Mouse (Mus musculus) left cerebral cortex, adult 6 months (tissue): Measurements from ENCODE around the gene Gm13696. TPM values are rescaled to one million over a fixed set of nuclear protein-coding genes. Genes with fewer than 3 reads are reported as not detected.

Experiments used
- long read RNA-seq, 2 experiments: library from polyadenylated mRNA; unstranded; transcript quantifications; one replicate each; pipeline ENCODE4 v2.0.0; 2019 to 2020
- polyA plus RNA-seq: library from polyadenylated mRNA; unstranded; fragments of <200 nt; fragmentation: Nextera tagmentation; gene quantifications from 2 replicates; pipeline ENCODE4 v1.2.3, GENCODE M21; 2021

The Gm13696 gene
- polyA plus RNA-seq, result not detected in 2 replicates
- long read RNA-seq, experiment 1, result 0 reads
- long read RNA-seq, experiment 2, result 0 reads

GRCm38 (mm10) chr2:83972823-83973222 lies at the start of gene Gm13696:
Gm13696 (plus strand) TSS chr2:83973123.

DNA sequence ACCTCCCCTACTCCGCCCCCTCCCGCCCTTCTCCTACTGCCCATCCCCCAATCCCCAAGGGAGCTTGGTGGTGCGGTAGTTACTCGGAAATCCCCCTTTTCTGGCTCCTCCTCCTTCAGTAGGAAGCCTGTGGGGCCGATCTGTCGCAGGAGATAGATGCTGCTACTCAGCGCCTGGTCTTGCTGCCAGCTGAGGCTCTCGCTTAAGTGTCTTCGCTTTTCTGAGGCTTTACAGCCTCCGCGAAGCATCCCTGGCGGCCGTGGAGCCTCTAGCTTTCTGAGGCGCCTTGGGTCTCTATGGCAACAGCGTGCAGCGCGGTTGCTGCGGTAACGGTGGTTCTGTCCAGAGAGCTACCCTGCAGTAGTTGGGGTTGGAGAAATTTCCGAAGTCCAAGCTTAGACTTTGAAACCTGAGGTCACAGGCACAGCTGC lies 32.0 kb upstream of the Gm13696 start, which contains the start of gene Zswim2:
Zswim2 (minus strand) TSS at position 298 of the 431 bp plus-strand sequence.

GRCm38 (mm10) chr2:83955393-83955792 lies 17.5 kb upstream of the Gm13696 start, which contains the start of gene Gm13698:
Gm13698 (plus strand) TSS chr2:83955693.

GRCm38 (mm10) chr2:83961203-83961602 lies 11.7 kb upstream of the Gm13696 start, which contains the start of gene Gm13693:
Gm13693 (plus strand) TSS chr2:83961503.

GRCm38 (mm10) chr2:83967013-83967412 lies 5.9 kb upstream of the Gm13696 start, which contains the start of gene Gm13695:
Gm13695 (plus strand) TSS chr2:83967313.

DNA sequence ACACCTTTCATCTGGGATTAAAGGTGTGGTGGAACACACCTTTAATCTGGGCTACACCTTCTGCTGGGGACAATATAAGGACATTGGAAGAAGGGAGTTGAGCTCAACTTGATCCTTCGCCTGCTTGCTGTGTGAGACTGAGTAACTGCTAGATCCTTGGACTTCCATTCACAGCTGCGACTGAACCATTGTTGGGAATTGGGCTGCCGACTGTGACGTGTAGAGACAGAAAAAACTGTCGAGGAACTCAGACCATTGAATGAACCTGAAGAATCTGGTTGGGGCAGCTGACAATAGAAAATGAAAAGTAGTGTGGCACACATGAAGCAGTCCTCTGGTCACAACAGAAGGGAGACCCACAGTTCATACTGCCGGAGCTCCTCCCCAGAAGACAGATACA lies 5.7 kb downstream of the Gm13696 start, which contains the start of gene Gm13694:
Gm13694 (plus strand) TSS at position 301 of the 400 bp plus-strand sequence.

DNA sequence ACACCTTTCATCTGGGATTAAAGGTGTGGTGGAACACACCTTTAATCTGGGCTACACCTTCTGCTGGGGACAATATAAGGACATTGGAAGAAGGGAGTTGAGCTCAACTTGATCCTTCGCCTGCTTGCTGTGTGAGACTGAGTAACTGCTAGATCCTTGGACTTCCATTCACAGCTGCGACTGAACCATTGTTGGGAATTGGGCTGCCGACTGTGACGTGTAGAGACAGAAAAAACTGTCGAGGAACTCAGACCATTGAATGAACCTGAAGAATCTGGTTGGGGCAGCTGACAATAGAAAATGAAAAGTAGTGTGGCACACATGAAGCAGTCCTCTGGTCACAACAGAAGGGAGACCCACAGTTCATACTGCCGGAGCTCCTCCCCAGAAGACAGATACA lies 11.5 kb downstream of the Gm13696 start, which contains the start of gene Gm13697:
Gm13697 (plus strand) TSS at position 301 of the 400 bp plus-strand sequence.

DNA sequence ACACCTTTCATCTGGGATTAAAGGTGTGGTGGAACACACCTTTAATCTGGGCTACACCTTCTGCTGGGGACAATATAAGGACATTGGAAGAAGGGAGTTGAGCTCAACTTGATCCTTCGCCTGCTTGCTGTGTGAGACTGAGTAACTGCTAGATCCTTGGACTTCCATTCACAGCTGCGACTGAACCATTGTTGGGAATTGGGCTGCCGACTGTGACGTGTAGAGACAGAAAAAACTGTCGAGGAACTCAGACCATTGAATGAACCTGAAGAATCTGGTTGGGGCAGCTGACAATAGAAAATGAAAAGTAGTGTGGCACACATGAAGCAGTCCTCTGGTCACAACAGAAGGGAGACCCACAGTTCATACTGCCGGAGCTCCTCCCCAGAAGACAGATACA lies 17.3 kb downstream of the Gm13696 start, which contains the start of gene Gm13691:
Gm13691 (plus strand) TSS at position 301 of the 400 bp plus-strand sequence.

Other genes starting within 250 kb of the Gm13696 start
- 63.5 and 87.6 TPM in 2 replicates for gene Itgav, start 248.7 kb upstream of the Gm13696 start, polyA plus RNA-seq
- 64.1 and 91.0 TPM in 2 replicates for gene Fam171b, start 160.5 kb upstream of the Gm13696 start, polyA plus RNA-seq
- not detected in 2 replicates for gene Zswim2, start 31.9 kb upstream of the Gm13696 start, polyA plus RNA-seq
- gene Gm13698, start 17.4 kb upstream of the Gm13696 start, polyA plus RNA-seq, result not detected in 2 replicates
- gene Gm13693, start 11.6 kb upstream of the Gm13696 start, polyA plus RNA-seq, result not detected in 2 replicates
- gene Gm13695, start 5.8 kb upstream of the Gm13696 start, polyA plus RNA-seq, result not detected in 2 replicates
- not detected in 2 replicates for gene Gm13694, start 5.8 kb downstream of the Gm13696 start, polyA plus RNA-seq
- not detected in 2 replicates for gene Gm13697, start 11.6 kb downstream of the Gm13696 start, polyA plus RNA-seq
- gene Gm13691, start 17.4 kb downstream of the Gm13696 start, polyA plus RNA-seq, result not detected in 2 replicates